Mouse (Mus musculus) testis, adult 2 months (tissue): ENCODE results near the gene Apold1.

Experiments
- CTCF ChIP-seq: fragments of 200-500 bp; IDR thresholded peaks from 2 replicates; pipeline ENCODE4 v1.5.1; 2012; ENCODE audit warnings: low read depth, mild to moderate bottlenecking, inconsistent platforms, low read length, moderate library complexity; ENCODE audit not compliant: control insufficient read depth, insufficient read depth, insufficient replicate concordance
- POLR2A ChIP-seq: fragments of 200-500 bp; IDR thresholded peaks from 2 replicates; pipeline ENCODE4 v1.6.1; 2012; ENCODE audit warnings: low read depth, mild to moderate bottlenecking, inconsistent platforms, low read length, moderate library complexity; ENCODE audit not compliant: control insufficient read depth

DNA sequence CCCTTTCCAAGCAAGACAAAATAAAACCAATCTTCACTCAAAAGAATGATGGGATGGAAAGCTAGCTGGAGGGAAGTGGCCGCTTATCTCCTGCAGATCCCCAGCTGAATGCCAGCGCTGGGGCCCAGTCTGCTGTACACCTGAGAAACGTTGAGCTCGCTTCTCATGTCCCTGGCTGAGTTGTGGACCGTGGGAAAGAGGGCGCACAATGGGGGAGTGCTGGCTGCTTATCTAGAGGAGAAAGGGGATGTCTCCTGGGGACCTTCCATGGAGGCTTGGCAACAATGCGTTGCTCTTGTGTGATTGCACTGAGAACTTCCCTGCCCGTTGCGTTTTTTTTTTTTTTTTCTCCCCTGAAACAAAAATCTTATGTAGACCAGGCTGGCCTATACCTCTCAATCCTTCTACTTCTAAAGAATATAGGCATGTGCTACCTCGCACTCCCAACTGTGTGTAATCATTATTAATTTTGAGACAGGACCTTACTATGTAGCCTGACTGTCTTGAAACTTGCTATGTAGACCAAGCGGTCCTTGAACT, 32.9 kb upstream of the Apold1 start:
- TF ChIP-seq CTCF (no peak), POLR2A (no peak)
